In the genomic region with DNA sequence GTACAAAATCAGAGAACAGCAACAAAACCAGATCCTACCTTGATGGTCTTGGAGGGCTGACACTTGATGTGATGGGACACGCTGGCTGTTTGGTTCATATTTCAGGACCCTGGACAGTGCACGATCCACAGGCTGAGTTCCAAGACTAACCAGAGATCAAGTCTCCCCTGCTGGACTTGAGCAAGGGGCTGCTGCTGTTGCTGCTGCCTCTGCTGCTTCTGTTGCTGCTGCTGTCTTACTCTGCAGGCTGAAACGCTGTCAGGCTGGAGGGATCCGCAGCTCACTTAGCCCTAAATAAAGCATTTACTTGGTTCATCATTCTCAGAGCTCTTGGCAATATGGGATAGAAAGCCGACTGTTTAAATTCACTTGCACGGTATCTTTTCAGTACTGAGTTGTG, we compare ENCODE assay signal across 9 mouse cellular contexts.
DNase-seq lines count a peak whose midpoint lies in the region; ATAC-seq and TF ChIP-seq lines count a peak whose summit lies in the region.
"Had no signal": no experiment of that assay in that cellular context is flagged by ENCODE, and none has a peak within 500 bp of the region (broad histone marks: within the 10 kb centered on the region; RNA-seq: fewer than 3 reads in every experiment).

No protein-coding gene starts in this region.

- H3K4me3 ChIP-seq in hindbrain, postnatal 0 days (ENCODE audit: low read length), result peak overlapping the region; percentile 6; the same call in 1 of the 2 replicates
- H3K4me3 ChIP-seq in hindbrain, embryonic 16.5 days (ENCODE audit: low read length), result no peak overlapping the region
- H3K4me3 ChIP-seq in hindbrain, embryonic 14.5 days (replicated peaks; ENCODE audit: low read length), result no peak overlapping the region
- H3K4me3 ChIP-seq: heart, embryonic 15.5 days had no signal

- H3K9me3 ChIP-seq in hindbrain, postnatal 0 days (ENCODE audit: low read length), result no peaks in the 10 kb centered on the region
- H3K9me3 ChIP-seq in hindbrain, embryonic 16.5 days (ENCODE audit: control insufficient read depth, low read length), result no peaks in the 10 kb centered on the region
- no peaks in the 10 kb centered on the region for H3K9me3 ChIP-seq in hindbrain, embryonic 14.5 days (ENCODE audit: control insufficient read depth, low read length)
- H3K9me3 ChIP-seq: heart, embryonic 15.5 days had no signal

- H3K36me3 ChIP-seq in hindbrain, postnatal 0 days (ENCODE audit: insufficient read depth, low read length), result no peaks in the 10 kb centered on the region
- H3K36me3 ChIP-seq in hindbrain, embryonic 16.5 days (ENCODE audit: control insufficient read depth, insufficient read depth, low read length), result no peaks in the 10 kb centered on the region
- no peaks in the 10 kb centered on the region for H3K36me3 ChIP-seq in hindbrain, embryonic 14.5 days (replicated peaks; ENCODE audit: control insufficient read depth, insufficient read depth)
- H3K36me3 ChIP-seq: heart, embryonic 15.5 days had no signal

- peak; percentile 16 for DNase-seq in hindbrain, postnatal 0 days (ENCODE audit: low spot score)
- DNase-seq in 3T3-L1 (ENCODE audit: low read depth, low spot score), result peak; percentile 32
- DNase-seq in adrenal gland, adult (ENCODE audit: inconsistent age in 2 of 2, low spot score in 1 of 2), result peak; percentile 8 to 57
- DNase-seq in frontal cortex, postnatal 36 days (ENCODE audit: low spot score in 2 of 2), result peak; percentile 43 to 67
- DNase-seq in ovary, postnatal 14 days (ENCODE audit: low spot score), result peak; percentile 40
- DNase-seq in hindbrain, embryonic 14.5 days (ENCODE audit: low spot score), result no peak
- no peak for DNase-seq in thymus, adult 18-20 months

- no peak for TF ChIP-seq CTCF in hindbrain, postnatal 0 days (IDR thresholded peaks at IDR 0.05; ENCODE audit: low read depth)

- H3K4me2 ChIP-seq in hindbrain, postnatal 0 days (ENCODE audit: low read depth, low read length), result 0 out of 2 replicates have a peak overlapping the region, but pooled peaks have one; percentile 5
- H3K4me2 ChIP-seq in hindbrain, embryonic 16.5 days (ENCODE audit: low read length), result no peak overlapping the region; the same call in 1 of the 2 replicates
- H3K4me2 ChIP-seq in hindbrain, embryonic 14.5 days (replicated peaks), result no peak overlapping the region
- H3K4me2 ChIP-seq: heart, embryonic 15.5 days had no signal

- H3K27me3 ChIP-seq in hindbrain, postnatal 0 days (ENCODE audit: insufficient read depth, low read length), result no peaks in the 10 kb centered on the region
- no peaks in the 10 kb centered on the region for H3K27me3 ChIP-seq in hindbrain, embryonic 16.5 days (replicated peaks; ENCODE audit: control insufficient read depth, insufficient read depth, low read length)
- no peaks in the 10 kb centered on the region for H3K27me3 ChIP-seq in hindbrain, embryonic 14.5 days (ENCODE audit: control insufficient read depth, insufficient read depth, low read length)
- H3K27me3 ChIP-seq: heart, embryonic 15.5 days had no signal

- WGBS in hindbrain, postnatal 0 days, result 54% methylated on average over 6 of the region's 6 CpGs
- WGBS in hindbrain, embryonic 16.5 days, result 59% methylated on average over 6 of the region's 6 CpGs
- 62% methylated on average over 6 of the region's 6 CpGs for WGBS in hindbrain, embryonic 14.5 days

- ATAC-seq in hindbrain, postnatal 0 days, result no peak
- no peak for ATAC-seq in hindbrain, embryonic 16.5 days
- no peak for ATAC-seq in hindbrain, embryonic 14.5 days (ENCODE audit: low FRiP score)

- H3K27ac ChIP-seq in hindbrain, postnatal 0 days, result no peak overlapping the region
- H3K27ac ChIP-seq in hindbrain, embryonic 16.5 days (ENCODE audit: low read depth, low read length), result no peak overlapping the region
- H3K27ac ChIP-seq in hindbrain, embryonic 14.5 days, result no peak overlapping the region
- H3K27ac ChIP-seq: heart, embryonic 15.5 days had no signal

- no peak overlapping the region for H3K9ac ChIP-seq in hindbrain, postnatal 0 days (replicated peaks; ENCODE audit: low read length)
- H3K9ac ChIP-seq in hindbrain, embryonic 16.5 days (ENCODE audit: low read depth, low read length), result no peak overlapping the region
- no peak overlapping the region for H3K9ac ChIP-seq in hindbrain, embryonic 14.5 days
- H3K9ac ChIP-seq: heart, embryonic 15.5 days had no signal

- H3K4me1 ChIP-seq in hindbrain, postnatal 0 days (ENCODE audit: insufficient read depth, low read length), result no peaks in the 10 kb centered on the region
- H3K4me1 ChIP-seq in hindbrain, embryonic 16.5 days (ENCODE audit: control insufficient read depth, insufficient read depth, low read depth, low read length), result no peaks in the 10 kb centered on the region
- H3K4me1 ChIP-seq in hindbrain, embryonic 14.5 days (replicated peaks; ENCODE audit: control insufficient read depth, insufficient read depth, low read length), result no peaks in the 10 kb centered on the region
- H3K4me1 ChIP-seq: heart, embryonic 15.5 days had no signal

Comparison
In these comparisons a context has a peak if more than half of its experiments do, and no peak if none do; other contexts are left out.
1. DNase-seq: peak in hindbrain, postnatal 0 days (single experiment), 3T3-L1 (single experiment), adrenal gland, adult (2 of 2), frontal cortex, postnatal 36 days (2 of 2) and ovary, postnatal 14 days (single experiment); none in hindbrain, embryonic 14.5 days (single experiment) and thymus, adult 18-20 months (0 of 2).